Comparison of ENCODE assay signal across 12 mouse cellular contexts in genomic region chr8:54864038-54864760, GRCm38 (mm10). TPM values are rescaled to one million over a fixed set of nuclear protein-coding genes. Genes with fewer than 3 reads are reported as not detected.
DNase-seq lines count a peak whose midpoint lies in the region; ATAC-seq and TF ChIP-seq lines count a peak whose summit lies in the region.
"Had no signal": no experiment of that assay in that cellular context is flagged by ENCODE, and none has a peak within 500 bp of the region (broad histone marks: within the 10 kb centered on the region; RNA-seq: fewer than 3 reads in every experiment).

No protein-coding gene starts in this region.

- WGBS in forebrain, embryonic 13.5 days: 58% methylated on average over 4 of the region's 4 CpGs
- 88% methylated on average over 4 of the region's 4 CpGs for WGBS in forebrain, embryonic 10.5 days
- 58% methylated on average over 4 of the region's 4 CpGs for WGBS in neural tube, embryonic 15.5 days

- H3K27me3 ChIP-seq in forebrain, embryonic 13.5 days: no peaks in the 10 kb centered on the region
- H3K27me3 ChIP-seq in forebrain, embryonic 10.5 days (ENCODE audit: poor library complexity, severe bottlenecking): no peaks in the 10 kb centered on the region
- H3K27me3 ChIP-seq in neural tube, embryonic 15.5 days (replicated peaks): no peaks in the 10 kb centered on the region
- H3K27me3 ChIP-seq: heart, embryonic 13.5 days had no signal

- H3K9ac ChIP-seq in forebrain, embryonic 13.5 days: no peak overlapping the region
- H3K9ac ChIP-seq in neural tube, embryonic 15.5 days (replicated peaks): no peak overlapping the region
- H3K9ac ChIP-seq: heart, embryonic 13.5 days had no signal

- no peaks in the 10 kb centered on the region for H3K4me1 ChIP-seq in forebrain, embryonic 13.5 days
- H3K4me1 ChIP-seq in forebrain, embryonic 10.5 days: no peaks in the 10 kb centered on the region
- peaks cover 4% of the 10 kb centered on the region for H3K4me1 ChIP-seq in cortical plate, adult 2 months (ENCODE audit: control insufficient read depth, insufficient read depth, low read length)
- H3K4me1 ChIP-seq in neural tube, embryonic 15.5 days: peaks cover 10% of the 10 kb centered on the region
- H3K4me1 ChIP-seq: heart, embryonic 13.5 days had no signal

- no peak for TF ChIP-seq POLR2A in cortical plate, adult 2 months (IDR thresholded peaks at IDR 0.05; ENCODE audit: extremely low read depth, insufficient read depth, low read length)

- intact Hi-C loops in left cerebral cortex, adult 2 months (cut with DNase I): no loop called here

- no peak for DNase-seq in forebrain, embryonic 10.5 days (ENCODE audit: extremely low spot score, low spot score)
- DNase-seq in left cerebral cortex, adult 2 months (ENCODE audit: extremely low spot score in 1 of 2, low spot score in 2 of 2): peak in 1 of 2 experiments; percentile 55
- DNase-seq in embryo, embryonic 10.5 days (ENCODE audit: low spot score): no peak
- DNase-seq in cerebellum, adult 9-11 months: no peak
- no peak for DNase-seq in thymus, postnatal 25 days
- DNase-seq: gastrocnemius, adult 2 months had no signal

- H3K36me3 ChIP-seq in forebrain, embryonic 13.5 days (ENCODE audit: poor library complexity, severe bottlenecking): no peaks in the 10 kb centered on the region
- no peaks in the 10 kb centered on the region for H3K36me3 ChIP-seq in forebrain, embryonic 10.5 days (replicated peaks)
- no peaks in the 10 kb centered on the region for H3K36me3 ChIP-seq in neural tube, embryonic 15.5 days
- H3K36me3 ChIP-seq: heart, embryonic 13.5 days had no signal

- no peak overlapping the region for H3K4me3 ChIP-seq in forebrain, embryonic 13.5 days
- H3K4me3 ChIP-seq in forebrain, embryonic 10.5 days: no peak overlapping the region
- no peak overlapping the region for H3K4me3 ChIP-seq in cortical plate, adult 2 months (ENCODE audit: insufficient read depth, low read length)
- no peak overlapping the region for H3K4me3 ChIP-seq in left cerebral cortex, adult 2 months
- H3K4me3 ChIP-seq in neural tube, embryonic 15.5 days (replicated peaks): no peak overlapping the region
- H3K4me3 ChIP-seq: gastrocnemius, adult 2 months; heart, embryonic 13.5 days had no signal

- ATAC-seq in forebrain, embryonic 13.5 days: peak; percentile 90
- ATAC-seq in neural tube, embryonic 15.5 days (ENCODE audit: low FRiP score): peak; percentile 83
- ATAC-seq: activated CD4-positive, CD25-positive, alpha-beta regulatory T cell, adult 4 months had no signal

- peak overlapping the region; percentile 57 for H3K27ac ChIP-seq in forebrain, embryonic 13.5 days
- no peak overlapping the region for H3K27ac ChIP-seq in forebrain, embryonic 10.5 days
- H3K27ac ChIP-seq in cortical plate, adult 2 months (ENCODE audit: insufficient read depth, low read length): peak overlapping the region; percentile 96
- H3K27ac ChIP-seq in left cerebral cortex, adult 2 months: peak overlapping the region; percentile 84
- peak overlapping the region; percentile 54; the same call in 1 of the 2 replicates for H3K27ac ChIP-seq in neural tube, embryonic 15.5 days (replicated peaks)
- H3K27ac ChIP-seq: gastrocnemius, adult 2 months; heart, embryonic 13.5 days had no signal

- no peak overlapping the region for H3K4me2 ChIP-seq in forebrain, embryonic 13.5 days
- H3K4me2 ChIP-seq in neural tube, embryonic 15.5 days: no peak overlapping the region
- H3K4me2 ChIP-seq: heart, embryonic 13.5 days had no signal

- TF ChIP-seq CTCF in cortical plate, adult 2 months (IDR thresholded peaks at IDR 0.05; ENCODE audit: extremely low read depth, insufficient read depth, low read length): no peak
- no peak for TF ChIP-seq CTCF in left cerebral cortex, adult 2 months (IDR thresholded peaks at IDR 0.05)

- H3K9me3 ChIP-seq in forebrain, embryonic 13.5 days (replicated peaks): no peaks in the 10 kb centered on the region
- H3K9me3 ChIP-seq in forebrain, embryonic 10.5 days: no peaks in the 10 kb centered on the region
- no peaks in the 10 kb centered on the region; the same call in 1 of the 2 replicates for H3K9me3 ChIP-seq in neural tube, embryonic 15.5 days (replicated peaks)
- H3K9me3 ChIP-seq: heart, embryonic 13.5 days had no signal

RNA-seq across cellular contexts. Expression of gene Wdr17, which starts 22.8 kb away (rescaled TPM):
- 12.3 and 12.6 TPM in 2 replicates for polyA plus RNA-seq in forebrain, embryonic 13.5 days (2015; fragmentation: Nextera tagmentation; extraction: Ambion mirVana)
- 3.3 and 4.7 TPM in 2 replicates for polyA plus RNA-seq in forebrain, embryonic 10.5 days (2016; fragmentation: Nextera tagmentation; extraction: Ambion mirVana)
- 24.7 and 25.1 TPM in 2 replicates for polyA plus RNA-seq in cortical plate, adult 2 months (2012; rRNA removed)
- 10 to 100 TPM; 40.9 to 44.5 TPM for total RNA-seq in left cerebral cortex, adult 2 months (2021)
- polyA plus RNA-seq in neural tube, embryonic 15.5 days (2015; fragmentation: Nextera tagmentation; extraction: Ambion mirVana): 10.3 and 15.1 TPM in 2 replicates
- polyA plus RNA-seq: liver, embryonic 16.5 days had no signal
